Mouse (Mus musculus) kidney, adult 10 weeks (tissue): Measurements from ENCODE around the gene Hectd2. TPM values are rescaled to one million over a fixed set of nuclear protein-coding genes. Genes with fewer than 3 reads are reported as not detected.

Experiments used
- polyA plus RNA-seq: library from polyadenylated mRNA; stranded (reverse); fragments of 350-450 nt; fragmentation: Illumina TruSeq; extraction: RNeasy Lipid Tissue Mini Kit (QIAGEN cat#74804); gene quantifications from one replicate; pipeline ENCODE4 v1.2.3, GENCODE M21; 2014; ENCODE audit warnings: low read depth, low replicate concordance

The Hectd2 gene
- 2.1 TPM for polyA plus RNA-seq

GRCm38 (mm10) chr19:36554046-36554784 lies at the start of gene Hectd2:
Gene Hectd2, plus strand, starts transcription at chr19:36554639.

Other genes with a start within 250 kb of the Hectd2 start
- gene Pcgf5, start 206.3 kb upstream of the Hectd2 start, polyA plus RNA-seq, result 39.2 TPM
- 3.6 TPM for gene Ppp1r3c, start 182.0 kb downstream of the Hectd2 start, polyA plus RNA-seq